Mouse (Mus musculus) brain, adult 2 months (tissue): ENCODE data around the gene Pirb.
"Not testable (repeated sequence)": the region's sequence is repeated elsewhere in the genome, so short reads cannot be mapped to it uniquely, and the experiment has no call there.

ENCODE experiments used
- DNase-seq: peaks from one replicate; pipeline ENCODE4 v3.0.0; 2011; ENCODE audit warnings: low read depth, low spot score

Gene Pirb

DNA sequence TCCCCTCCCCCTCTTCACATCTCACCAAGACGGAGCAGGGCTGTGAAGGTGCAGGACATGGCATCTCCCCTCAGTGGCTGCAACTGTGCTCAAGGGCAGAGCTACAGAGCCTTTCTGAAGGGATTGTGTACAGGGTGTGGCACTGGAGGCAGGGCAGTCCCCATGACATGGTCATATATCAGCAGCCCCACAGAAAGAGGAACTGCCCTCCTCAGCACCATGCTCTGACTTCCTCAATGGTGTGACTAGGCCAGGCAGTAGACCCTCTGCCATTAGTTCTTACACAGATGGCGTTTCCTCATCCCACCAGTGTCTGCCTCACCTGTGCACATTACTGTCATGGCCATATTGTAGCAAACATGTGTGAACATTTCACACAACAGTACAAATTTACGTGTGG is at the start of gene Pirb:
Gene Pirb (minus strand): TSS at position 124 of the 400 bp plus-strand sequence.
- DNase-seq: not testable (repeated sequence)

DNA sequence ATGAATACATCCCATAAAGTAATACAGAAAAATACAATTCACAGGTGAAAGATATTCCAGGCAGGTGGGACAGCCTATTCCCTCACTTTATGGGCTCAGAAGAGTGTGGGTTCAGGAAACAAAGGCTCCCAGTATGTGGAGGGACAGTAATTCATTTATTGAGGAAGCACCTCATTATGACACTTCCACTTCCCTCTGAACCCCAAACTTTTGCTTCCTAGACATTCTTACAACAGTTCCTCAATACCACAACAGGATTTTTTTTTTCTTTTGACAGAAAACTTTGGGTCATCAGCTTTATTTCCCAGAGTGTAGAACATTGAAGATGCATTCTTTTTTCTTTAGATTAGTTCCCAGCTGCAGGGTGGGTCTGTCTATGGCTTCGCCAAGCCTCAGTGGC is 12.5 kb upstream of the Pirb start:
- not testable (repeated sequence) for DNase-seq

DNA sequence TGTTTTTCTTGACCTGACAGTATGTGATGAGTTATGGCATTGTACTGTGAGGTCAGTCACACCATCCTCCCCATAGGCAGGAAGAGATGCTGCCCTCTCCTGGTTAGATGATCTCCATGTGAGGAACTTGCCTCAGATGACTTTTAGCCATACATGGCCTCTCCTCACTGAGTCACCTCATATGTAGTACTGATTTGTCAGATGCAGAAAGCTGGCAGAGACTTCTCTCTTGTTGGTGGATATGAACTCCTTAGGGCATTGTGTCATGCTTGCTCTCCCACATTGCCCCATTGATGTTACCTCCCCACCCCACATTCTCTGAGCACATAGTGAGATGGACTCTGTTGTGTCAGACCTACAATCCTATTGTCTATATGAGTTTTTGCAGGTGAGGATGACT is 5.3 kb upstream of the Pirb start:
- DNase-seq: not testable (repeated sequence)

DNA sequence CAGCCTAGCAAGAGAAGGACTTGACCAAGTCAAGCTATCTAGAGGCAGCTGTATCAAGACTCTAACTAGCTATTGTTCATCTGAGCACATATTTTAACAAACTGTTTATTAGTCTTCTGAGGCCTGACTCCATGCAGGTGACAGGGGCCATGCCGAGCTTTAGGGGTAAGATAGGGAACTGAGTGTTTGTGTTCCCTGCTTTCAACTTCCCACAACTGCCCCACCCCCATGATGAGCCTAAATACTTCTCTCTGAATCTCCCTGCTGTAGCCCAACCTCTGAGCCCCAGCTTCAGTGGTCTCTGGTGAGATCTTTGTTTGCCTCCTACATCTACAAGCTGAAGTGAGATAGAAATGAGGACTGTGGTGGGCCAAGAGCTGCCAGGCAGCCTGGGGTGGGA is 4.9 kb downstream of the Pirb start:
- DNase-seq: no peak

DNA sequence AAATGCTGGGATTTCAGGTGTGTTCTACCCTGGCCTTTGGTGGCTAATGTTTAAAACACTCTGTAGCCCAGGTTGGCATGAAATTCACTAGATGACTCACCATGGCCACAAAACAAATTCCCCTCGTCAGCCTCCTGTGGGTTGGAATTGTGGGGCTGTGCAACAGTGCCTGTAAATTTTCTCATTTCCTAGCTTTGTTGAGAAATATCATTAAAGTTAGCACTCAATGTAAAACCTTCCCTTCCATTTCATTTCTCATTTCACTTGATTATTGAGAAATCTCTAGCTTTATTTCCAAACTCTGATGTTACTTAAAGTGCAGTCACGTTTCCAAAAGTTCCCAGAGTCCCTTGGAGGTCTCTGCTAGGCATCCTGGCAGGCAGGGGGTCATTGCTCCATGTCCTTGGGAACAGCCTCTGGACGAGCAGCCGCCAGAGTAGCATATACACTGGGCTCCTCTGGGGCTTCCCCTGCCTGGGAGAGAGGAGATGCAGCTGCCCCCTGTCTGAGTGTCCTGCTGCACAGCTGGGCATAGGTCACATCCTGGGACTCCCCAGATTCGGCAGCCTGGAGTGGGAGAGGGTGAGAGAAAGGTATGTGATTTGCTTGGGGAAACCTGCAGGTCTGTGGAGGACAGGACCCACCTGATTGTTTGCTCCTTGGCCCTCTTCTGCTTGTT is 7.8 kb downstream of the Pirb start:
- DNase-seq: no peak

DNA sequence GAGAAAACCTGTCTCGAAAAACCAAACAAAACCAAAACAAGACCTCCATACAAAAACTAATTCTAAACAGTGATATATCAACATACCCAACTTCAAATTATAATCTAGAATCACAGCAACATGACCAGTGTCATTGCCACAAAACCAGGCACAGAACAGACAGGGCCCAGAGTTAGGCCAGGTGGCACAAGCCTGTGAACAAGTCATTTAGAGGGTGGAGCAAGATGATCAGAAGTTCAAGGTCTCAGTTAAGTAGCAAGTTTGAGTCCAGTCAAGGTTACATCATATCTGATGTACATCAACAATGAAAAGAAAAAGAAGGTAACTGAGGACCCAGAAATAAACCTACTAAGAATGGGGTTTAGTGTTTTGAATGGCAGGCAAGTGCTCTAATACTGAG is 11.2 kb downstream of the Pirb start:
- no peak for DNase-seq

DNA sequence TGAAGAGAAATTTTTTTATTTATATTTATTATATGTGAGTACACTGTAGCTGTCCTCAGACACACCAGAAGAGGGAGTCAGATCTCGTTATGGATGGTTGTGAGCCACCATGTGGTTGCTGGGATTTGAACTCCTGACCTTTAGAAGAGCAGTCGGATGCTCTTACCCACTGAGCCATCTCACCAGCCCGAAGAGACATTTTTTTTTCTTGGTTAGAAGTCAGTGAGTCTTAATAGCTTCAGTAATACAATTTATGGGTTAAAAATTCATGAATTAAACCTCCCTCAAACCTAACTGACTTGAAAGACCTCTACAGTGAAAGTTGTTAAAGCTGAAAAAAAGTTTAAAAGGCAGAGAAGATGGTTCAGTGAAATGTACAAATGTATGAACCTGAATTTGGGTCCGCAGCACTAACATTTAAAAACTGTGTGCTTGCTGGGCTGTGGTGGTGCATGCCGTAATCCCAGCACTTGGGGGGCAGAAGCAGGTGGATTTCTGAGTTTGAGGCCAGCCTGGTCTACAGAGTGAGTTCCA is 11.7 kb downstream of the Pirb start:
- DNase-seq: not testable (repeated sequence)

DNA sequence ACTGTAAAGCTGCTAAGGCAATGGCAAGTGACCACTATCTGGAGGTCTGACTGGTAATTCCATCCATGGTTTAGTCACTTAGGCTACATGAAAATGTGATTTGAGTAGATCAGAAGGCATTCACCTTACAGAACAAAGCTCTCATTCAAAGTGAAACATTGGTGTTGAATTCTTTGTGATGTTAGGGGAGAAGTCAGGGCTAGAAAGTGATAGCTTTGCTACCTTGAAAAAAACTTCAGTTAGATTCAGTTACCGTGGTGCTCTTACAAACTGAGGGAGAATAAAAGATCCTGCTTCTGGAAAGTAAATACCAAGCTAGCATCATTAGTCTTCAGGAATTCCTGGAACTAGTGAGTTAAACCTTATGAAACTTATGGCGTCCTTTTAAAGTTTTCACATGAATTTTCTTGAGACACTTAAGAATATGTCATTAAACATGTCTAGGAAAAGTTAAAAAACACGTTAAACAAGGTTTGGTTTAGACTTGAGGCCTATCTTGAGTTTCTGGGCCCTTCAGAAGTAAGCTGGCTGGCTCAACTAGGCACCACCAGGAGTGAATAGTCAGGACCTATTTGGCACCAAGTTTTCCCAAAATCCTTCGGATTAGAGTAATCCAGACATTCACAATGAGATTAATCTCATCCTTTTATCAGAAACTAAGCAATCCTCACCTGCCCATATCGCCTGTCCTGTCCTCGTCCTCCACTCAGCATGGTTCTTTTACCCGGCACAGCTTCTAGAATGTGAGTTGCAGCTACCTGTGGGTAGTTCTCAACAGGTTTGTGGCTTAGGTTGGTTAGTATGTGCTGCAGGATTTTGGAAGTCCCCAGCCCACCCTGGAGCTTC is 12.4 kb downstream of the Pirb start:
- DNase-seq: no peak

DNA sequence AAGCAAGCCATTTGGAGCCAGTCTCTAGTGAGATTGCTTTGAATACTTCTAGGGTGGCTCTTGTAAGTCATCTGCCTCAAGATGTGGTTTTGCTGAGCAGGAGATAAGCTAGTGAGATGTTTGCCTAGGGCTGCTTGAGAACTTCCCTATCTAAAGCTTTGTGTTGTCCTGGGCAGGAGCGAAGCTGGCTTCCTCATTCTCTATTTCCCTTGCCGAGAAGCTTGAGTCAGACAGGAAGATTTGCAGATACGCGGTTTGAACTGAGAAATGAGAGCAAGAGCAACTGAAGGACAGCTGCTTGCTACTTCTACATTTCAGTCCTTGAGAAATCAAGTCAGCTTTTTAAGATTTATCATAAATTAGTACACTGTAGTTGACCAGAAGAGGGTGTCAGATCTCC is 13.2 kb downstream of the Pirb start:
- DNase-seq: peak; percentile 58

DNA sequence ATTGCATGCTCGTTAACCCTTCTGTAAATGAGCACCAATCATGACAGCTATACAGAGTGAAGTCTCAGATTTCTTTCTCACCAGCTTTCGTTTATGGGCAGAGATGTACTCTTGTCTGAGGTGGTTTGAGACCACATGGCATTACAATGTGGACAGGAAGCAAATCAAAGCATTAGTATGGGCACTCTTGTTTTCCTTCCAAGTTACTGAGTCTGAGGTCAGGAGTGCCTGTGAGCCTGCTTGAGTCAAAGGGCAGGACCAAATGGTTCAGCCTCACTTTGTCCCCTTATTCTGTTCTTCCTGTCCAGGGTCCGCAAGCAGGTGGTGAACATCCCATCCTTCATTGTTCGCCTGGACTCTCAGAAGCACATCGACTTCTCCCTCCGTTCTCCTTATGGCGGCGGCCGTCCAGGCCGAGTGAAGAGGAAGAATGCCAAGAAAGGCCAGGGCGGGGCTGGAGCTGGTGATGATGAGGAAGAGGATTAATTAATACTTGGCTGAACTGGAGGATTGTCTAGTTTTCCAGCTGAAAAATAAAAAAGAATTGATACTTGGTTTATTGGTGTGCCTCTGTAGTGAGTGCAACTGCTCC is 13.8 kb downstream of the Pirb start:
- no peak for DNase-seq

DNA sequence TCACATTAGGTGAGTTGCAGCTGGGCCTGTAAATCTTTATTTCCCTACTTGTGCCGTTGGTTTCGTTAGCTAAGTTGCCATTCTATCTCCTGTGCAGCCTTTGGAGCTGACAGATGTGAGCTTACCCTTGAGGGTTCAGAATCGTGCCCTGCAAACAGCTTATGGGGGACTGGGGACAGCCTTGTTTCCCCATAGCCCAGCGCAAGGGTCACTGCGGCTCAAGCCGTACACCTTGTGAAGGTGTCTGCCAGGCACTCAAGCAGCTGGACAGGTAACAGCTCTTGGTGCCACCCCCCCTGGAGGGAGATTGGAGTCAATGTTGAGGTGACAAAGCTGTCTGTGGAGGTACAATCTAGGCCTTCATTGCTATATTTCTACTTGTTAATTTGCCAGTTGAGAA is 14.3 kb downstream of the Pirb start:
- no peak for DNase-seq

DNA sequence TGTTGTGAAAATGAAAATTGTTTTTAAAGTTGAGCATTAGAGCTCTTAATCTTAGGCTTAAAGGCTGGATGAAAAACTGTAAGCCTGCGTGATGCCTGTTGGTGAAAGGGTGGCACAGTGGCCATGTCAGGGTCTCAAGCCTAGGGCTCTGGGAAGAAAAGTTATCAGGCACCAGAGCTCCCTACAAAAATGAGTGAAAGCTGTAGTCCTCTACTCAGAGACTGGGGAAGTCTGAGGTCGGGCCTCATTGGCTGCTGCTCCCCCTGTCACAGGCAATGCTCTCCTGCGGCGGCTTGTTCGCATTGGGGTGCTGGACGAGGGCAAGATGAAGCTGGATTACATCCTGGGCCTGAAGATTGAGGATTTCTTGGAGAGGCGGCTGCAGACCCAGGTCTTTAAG is 14.7 kb downstream of the Pirb start:
- DNase-seq: not testable (repeated sequence)

DNA sequence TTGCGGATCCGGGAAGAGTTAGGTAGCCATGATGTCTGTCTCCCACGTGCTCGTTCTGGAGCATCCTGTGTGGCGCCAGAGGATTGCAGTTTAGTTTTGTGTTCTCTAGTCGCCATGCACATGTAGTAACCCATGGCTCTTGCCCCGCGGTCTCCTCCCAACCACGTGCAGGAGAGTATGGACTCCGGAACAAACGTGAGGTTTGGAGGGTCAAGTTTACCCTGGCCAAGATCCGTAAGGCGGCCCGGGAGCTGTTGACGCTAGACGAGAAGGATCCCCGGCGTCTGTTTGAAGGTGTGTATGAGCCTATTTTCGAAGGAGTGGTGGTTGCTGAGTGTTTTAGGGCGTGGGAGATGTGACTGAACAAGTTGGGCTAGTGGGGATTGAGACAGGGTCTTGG is 15.7 kb downstream of the Pirb start:
- DNase-seq: no peak

DNA sequence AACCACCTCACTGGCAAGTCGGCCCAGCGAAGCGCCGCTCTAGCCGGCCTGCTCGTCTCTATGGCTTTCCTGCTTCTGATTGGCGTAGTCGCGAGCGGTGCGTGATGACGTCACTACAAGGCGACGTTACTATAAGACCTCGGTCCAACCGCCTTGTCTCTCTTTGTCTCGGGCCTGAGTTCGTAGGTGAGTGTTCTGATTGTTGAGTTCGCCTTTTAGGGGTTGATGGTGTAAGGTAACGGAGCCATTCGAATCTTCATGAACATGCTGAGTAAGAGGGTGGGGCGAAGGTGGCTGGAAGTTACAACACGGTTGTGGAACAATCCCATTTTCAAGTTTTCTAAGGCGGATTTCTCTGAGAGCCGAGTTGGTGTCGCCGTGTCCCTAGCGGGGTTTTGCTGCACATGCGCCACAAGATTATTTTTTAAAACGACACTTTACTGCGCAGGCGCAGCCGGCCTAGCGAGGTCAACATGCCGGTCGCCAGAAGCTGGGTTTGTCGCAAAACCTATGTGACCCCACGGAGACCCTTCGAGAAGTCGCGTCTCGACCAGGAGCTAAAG is 16.2 kb downstream of the Pirb start, which contains the start of gene Rps9:
Gene Rps9 (plus strand): TSS at position 115 of the 563 bp plus-strand sequence.
- peak; percentile 99 for DNase-seq

DNA sequence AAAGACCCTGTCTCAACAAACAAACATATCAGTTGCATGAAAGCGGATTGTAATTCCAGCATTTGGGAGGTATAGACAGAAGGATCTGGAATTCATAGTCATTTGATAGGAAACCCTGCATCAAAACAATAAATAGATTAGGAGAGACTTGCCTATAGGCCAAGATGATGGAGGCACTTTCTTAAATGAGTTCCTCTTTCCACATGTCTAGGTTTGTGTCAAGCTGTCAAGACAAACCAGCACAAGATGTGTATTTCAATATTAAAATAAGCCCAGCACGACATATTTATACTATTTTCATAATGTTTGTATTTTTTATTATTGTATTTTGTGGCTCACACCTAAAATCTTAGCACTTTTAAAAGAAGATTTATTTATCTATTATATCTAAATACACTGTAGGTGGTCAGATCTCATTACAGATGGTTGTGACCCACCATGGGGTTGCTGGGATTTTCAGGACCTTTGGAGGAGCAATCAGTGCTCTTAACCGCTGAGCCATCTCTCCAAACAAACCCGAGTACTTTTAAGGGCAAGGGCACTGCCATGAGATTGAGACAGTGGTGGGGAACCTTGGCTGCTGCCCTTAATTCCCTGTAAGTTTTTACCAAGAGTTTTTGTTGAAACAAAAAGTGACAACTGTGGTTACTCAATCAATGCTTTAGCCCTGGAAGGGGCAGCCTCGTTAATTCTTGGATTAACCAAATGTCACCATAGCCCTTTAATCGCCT is 16.9 kb downstream of the Pirb start:
- DNase-seq: no peak

DNA sequence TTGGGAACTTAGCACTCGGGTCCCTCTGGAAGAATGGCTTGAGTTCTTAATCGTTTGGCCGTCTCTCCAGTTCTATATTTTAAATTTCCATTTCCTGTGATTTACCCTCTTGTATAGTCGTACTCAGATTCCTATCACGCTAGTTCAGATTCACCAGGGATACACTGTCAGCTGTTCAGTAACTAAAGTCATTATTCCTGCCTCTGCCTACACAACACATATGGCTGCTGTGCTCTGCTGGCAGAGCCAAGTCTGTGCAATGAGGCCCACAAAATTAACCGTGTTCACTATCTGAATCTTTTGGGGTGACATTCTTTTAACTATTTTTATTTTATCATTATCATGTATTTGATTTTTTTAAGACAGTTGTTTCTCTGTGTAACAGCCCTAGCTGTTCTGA is 21.7 kb downstream of the Pirb start:
- peak; percentile 66 for DNase-seq

DNA sequence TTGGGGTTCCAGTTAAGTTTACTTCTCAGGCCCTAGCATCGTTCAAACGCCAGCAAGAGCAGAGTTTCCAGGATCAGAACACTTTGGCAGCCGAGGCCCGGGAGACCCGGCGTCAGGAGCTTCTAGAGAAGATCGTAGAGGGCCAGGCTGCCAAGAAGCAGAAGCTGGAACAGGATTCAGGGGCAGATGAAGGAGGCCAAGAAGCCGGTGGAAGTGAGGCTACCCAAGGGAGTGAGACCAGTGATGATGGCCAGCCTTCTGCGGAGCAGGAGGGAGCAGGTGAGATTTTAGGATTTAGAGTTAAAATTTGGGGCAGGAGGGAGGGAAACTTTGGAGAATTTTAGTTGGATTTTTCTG is 25.3 kb downstream of the Pirb start:
- DNase-seq: not testable (repeated sequence)

DNA sequence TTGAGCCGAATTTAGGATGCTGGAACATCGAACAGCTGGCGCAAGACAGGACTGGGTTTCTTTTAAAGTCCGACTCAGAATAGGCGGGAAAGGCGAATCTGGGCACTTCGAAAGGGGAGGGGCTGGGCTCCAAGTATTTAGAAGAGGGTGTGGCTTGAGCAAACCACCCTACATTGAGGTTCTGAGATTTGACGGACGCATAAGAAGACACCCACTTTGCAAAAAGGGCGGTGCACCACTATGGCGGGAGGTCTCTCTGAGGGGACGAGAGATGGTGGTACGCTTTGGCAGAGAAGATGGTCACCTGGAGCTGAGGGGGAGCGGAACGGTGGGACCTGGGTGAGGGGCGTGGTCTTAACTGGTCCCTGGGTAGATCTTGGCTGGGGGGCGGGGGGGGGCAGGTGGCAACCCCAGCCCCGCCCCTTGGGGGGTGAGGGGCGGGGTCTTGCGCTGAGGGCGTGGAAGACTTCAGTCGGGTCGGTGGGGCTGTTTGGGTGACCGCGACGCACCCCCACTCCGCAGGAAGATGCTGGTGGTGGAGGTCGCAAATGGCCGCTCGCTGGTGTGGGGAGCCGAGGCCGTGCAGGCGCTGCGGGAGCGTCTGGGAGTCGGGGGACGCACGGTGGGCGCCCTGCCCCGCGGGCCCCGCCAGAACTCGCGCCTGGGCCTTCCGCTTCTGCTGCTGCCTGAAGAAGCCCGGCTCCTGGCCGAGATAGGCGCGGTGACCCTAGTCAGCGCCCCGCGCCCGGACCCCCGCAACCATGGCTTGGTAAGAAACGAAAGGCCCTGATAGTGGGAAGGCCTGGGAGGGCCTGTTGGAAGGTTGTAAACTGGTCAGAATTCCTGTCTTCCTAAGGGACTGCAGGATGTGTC is 25.9 kb downstream of the Pirb start:
- peak; percentile 84 for DNase-seq

DNA sequence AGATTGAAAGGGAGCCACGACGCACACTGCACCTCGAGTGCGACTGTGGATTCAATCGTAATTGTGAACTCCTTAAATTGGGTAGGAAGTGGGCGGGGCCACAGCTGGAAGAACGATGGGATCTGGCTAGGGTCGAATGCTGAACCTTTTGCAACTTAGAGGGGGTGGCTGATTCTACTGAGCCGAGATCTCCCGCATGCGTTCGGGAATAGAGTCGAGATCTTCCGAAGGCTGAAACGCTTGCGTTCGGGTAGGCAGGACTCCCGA is 26.4 kb downstream of the Pirb start:
- no peak for DNase-seq

DNA sequence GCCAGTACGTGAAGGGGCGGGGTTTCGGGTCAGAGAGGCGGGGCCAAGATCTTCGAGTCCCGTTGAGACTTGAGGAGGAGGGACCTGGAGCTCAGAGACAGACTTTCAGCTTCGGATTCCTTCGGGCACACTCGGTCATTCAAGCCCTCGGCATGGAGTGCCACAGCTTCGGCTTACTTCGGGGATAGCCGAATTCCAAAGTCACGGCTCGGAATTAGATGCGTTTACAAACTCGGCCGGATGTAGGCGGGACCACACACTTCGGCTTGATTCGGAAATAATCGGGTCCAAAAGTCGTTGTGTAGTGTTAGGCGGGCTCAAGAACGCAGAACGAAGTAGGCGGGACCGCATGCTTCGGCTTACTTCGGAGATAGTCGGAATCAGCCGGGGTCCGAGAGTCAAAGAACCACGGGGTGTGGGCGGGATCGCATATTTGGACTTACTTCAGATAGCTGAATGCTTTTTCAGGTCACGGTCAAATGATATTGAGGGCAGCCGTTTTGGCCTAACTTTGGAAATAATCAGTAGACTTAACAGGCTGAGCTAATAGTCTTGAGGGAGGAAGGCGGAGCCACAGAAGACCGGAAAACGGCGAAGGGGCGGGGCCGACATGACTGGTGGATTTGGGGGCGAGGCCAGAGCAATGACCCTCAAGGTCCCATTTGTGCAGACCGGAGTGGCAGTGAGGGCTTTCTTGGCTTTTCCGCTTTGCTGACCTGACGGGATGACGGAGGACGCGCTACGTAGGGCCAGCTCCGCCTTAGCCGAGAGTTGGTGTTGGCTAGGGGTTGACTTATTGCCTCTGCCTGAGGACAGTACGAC is 27.0 kb downstream of the Pirb start, which contains the start of gene Mboat7:
Gene Mboat7 (minus strand): TSS at position 537 of the 822 bp plus-strand sequence.
- peak; percentile 99 for DNase-seq
